Mouse (Mus musculus) embryonic fibroblast, embryonic 13.5 days (primary cell): Measurements from ENCODE around the gene Baz2b. TPM values are rescaled to one million over a fixed set of nuclear protein-coding genes. Genes with fewer than 3 reads are reported as not detected.
"Not testable (repeated sequence)": the region's sequence is repeated elsewhere in the genome, so short reads cannot be mapped to it uniquely, and the experiment has no call there.

Source experiments
- H3K27ac ChIP-seq: 2 replicates; pipeline ENCODE4 v1.5.1; 2012; ENCODE audit warnings: low read length, control low read depth, inconsistent platforms; ENCODE audit not compliant: insufficient read depth
- H3K4me1 ChIP-seq: 2 replicates; pipeline ENCODE4 v1.6.1; 2011; ENCODE audit warnings: low read length; ENCODE audit not compliant: control insufficient read depth, insufficient read depth
- H3K4me3 ChIP-seq: 2 replicates; pipeline ENCODE4 v1.5.1; 2011; ENCODE audit warnings: mild to moderate bottlenecking, control low read depth, low read length; ENCODE audit not compliant: insufficient read depth
- CTCF ChIP-seq: IDR thresholded peaks from 2 replicates; pipeline ENCODE4 v1.5.1; 2011; ENCODE audit warnings: mild to moderate bottlenecking, control low read depth, low read length, moderate library complexity, borderline replicate concordance; ENCODE audit not compliant: insufficient read depth
- POLR2A ChIP-seq: IDR thresholded peaks from 2 replicates; pipeline ENCODE4 v1.6.1; 2011; ENCODE audit warnings: low read depth, mild to moderate bottlenecking, control low read depth, low read length, moderate library complexity
- polyA plus RNA-seq: library from polyadenylated mRNA; stranded (reverse); fragments of >200 nt; gene quantifications from 2 replicates; pipeline ENCODE4 v1.2.4, GENCODE M21; 2011; ENCODE audit warnings: low read depth; ENCODE audit not compliant: missing spikeins, insufficient read length

The Baz2b gene
- polyA plus RNA-seq, 1 experiment, result 31.9 TPM

DNA sequence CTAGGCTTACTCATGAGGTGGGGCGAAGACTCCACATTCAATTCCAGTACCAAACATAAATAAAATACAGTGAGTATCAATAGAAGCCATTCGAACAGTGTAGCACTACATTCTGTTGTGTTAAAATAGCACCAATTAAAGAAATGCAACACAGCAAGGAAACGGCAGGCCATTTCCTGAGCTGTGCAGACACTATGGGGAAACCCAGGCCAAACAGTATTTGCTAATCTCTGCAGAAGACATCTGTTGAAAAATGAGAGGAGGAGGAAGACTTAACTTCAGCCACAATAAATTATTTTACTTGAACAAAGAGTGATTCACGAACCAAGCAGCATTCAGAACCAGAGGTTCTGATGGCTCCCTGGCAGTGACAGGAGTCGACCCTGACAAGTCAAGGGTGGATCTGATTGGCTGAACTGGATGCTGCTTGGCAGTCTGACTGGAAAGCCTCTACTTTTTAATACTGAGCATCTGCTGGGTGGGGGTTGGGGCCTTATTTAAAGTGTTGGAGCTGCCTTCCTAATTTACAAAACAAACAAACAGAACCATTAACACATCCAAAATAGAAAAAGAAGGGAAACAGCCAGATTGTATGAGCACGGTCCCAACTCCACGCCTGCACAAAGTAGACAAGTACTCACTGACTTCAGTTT is 126.5 kb downstream of the Baz2b start:
- TF ChIP-seq CTCF, result no peak
- no peak for TF ChIP-seq POLR2A
- Histone ChIP-seq H3K4me1 (peaks cover 3% of the 10 kb centered on the region; the same call in 1 of the 2 replicates), H3K4me3 (no peak overlapping the region), H3K27ac (no peak overlapping the region)

- H3K27ac ChIP-seq, result no peak overlapping the region
- no peak overlapping the region for H3K4me3 ChIP-seq
- TF ChIP-seq CTCF (no peak), POLR2A (no peak)
- peaks cover 4% of the 10 kb centered on the region; the same call in 1 of the 2 replicates for H3K4me1 ChIP-seq
Observed at GRCm38 (mm10) chr2:60082225-60082624, 127.4 kb downstream of the Baz2b start.

DNA sequence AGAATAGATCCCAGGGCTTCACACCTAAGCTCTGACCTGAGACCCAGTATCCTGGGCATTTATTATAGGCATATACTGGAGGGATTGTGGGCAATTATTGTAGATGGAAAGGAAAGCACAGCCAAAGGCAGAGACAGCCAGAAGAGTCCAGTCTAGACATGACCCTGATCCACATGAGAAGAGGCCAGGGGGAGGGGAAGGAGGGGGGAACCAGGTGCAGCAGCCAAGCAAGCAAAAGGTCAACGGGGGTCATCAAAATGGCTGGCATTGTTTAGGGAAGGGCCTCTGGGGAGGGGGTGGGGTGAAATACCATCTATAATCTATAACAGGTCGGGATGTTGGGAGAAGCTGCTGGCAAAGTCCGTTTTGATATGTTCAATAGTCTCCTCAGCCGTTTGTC is 128.8 kb downstream of the Baz2b start:
- H3K4me1 ChIP-seq, result peaks cover 5% of the 10 kb centered on the region; the same call in 1 of the 2 replicates
- TF ChIP-seq CTCF (no peak), POLR2A (no peak)

DNA sequence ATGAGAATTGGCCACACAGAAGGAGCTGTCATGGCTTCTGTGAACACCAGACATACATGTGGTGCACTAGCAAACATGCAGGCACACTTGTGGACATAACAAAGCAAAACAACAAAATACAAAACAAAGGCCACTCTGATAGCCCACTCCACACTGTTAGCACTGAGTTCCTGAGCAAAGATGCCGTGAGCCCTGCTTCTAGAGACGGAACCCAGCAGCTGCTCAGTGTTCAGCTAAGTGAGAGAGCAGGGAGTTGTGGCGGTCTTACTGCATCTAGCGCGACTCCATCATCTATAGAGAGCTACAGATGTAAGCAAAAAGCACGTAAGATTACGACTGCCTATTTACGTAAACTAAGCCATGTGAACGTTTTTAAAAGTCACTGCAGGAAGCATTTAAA is 132.0 kb downstream of the Baz2b start:
- TF ChIP-seq POLR2A, result no peak
- TF ChIP-seq CTCF, result no peak
- H3K27ac ChIP-seq, result no peak overlapping the region

More for the DNA sequence above, 128.8 kb downstream of the Baz2b start:
- H3K4me3 ChIP-seq, result no peak overlapping the region
- no peak overlapping the region for H3K27ac ChIP-seq

DNA sequence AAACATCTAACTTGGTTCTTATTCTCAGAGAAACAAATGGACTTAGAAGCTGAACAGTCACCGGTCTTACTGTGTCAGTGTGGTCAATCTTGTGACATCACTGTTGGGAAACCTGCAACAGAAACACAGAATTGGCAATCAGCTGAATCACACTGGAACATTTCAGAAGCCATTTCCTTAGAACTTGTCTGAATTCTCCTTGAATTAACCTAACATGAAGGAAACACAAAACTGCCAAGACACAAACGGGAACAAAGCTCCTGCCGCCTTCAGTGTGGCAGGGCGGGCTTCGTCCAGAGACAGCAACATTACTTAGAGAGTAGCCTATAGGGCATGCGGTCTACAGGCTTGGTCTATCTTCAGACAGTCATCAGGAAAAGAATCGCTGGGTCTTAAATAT is 132.8 kb downstream of the Baz2b start:
- Histone ChIP-seq H3K4me3 (no peak overlapping the region), H3K27ac (peak overlapping the region; percentile 55; the same call in 1 of the 2 replicates), H3K4me1 (peaks cover 5% of the 10 kb centered on the region; the same call in 1 of the 2 replicates)
- TF ChIP-seq POLR2A (no peak), CTCF (no peak)

More for the DNA sequence above, 132.0 kb downstream of the Baz2b start:
- Histone ChIP-seq H3K4me3 (no peak overlapping the region), H3K4me1 (peaks cover 5% of the 10 kb centered on the region; the same call in 1 of the 2 replicates)

- TF ChIP-seq POLR2A, result no peak
- no peak for TF ChIP-seq CTCF
- no peak overlapping the region for H3K4me3 ChIP-seq
Observed at GRCm38 (mm10) chr2:60076025-60076424, 133.6 kb downstream of the Baz2b start.

DNA sequence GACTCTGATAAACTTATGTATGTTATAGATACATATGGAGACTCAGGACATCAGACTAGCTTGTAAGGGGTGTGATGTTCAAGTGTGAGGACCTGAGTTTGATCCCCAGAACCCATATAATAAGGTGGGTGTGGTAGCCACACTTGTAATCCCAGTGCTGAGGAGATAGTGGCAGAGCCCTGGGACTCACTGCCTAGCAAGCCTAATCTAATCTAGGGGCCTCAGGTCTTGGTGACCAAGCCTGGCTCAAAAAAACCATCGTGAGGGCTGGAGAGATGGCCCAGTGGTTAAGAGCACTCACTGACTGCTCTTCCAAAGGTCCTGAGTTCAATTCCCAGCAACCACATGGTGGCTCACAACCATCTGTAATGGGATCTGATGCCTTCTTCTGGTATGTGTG is 135.8 kb downstream of the Baz2b start:
- H3K4me3 ChIP-seq, H3K4me1 ChIP-seq, H3K27ac ChIP-seq: not testable (repeated sequence)

More at GRCm38 (mm10) chr2:60076025-60076424, 133.6 kb downstream of the Baz2b start:
- H3K4me1 ChIP-seq, result peaks cover 5% of the 10 kb centered on the region; the same call in 1 of the 2 replicates
- H3K27ac ChIP-seq, result peak overlapping the region; percentile 22; the same call in 1 of the 2 replicates

DNA sequence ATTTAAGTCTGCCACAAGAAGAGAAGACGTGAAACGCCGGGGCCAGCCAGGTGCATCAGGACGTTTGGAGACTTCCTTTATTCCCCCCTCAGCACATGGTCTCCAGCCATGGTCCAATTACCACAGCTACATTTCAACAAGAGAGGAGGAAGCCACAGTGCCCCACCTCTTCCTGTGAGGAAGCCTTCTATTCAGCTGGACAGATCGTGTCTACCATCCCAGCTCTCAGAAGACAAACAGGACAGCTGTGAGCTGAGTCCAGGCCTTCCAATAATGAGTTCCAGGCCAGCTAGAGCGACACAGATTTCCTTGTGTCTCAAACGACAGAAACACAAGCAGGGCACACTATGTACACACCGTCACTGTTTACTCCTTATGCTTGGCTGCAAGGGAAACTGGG is 137.8 kb downstream of the Baz2b start:
- no peak overlapping the region for H3K4me3 ChIP-seq
- TF ChIP-seq POLR2A (no peak), CTCF (no peak)
- no peak overlapping the region for H3K27ac ChIP-seq
- H3K4me1 ChIP-seq, result peaks cover 2% of the 10 kb centered on the region; the same call in 1 of the 2 replicates

DNA sequence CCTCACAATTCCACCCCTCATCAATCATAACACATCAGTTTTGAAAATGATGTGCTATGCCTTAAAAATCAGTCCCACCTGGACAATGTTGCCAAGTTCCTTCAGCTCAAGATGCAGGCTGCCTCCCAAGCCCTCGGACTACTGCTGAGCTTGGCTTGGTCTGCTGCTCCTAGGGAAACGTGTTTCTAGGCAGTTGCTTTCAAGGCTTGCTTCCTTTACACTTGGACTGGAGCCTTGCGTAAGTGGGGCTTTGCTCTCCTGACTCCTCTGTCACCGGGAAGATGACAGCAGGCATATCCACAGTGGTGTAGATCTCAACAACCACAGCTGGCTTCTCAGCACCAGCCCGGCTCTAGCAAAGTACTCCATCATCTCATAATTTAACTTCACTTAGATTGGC is 138.7 kb downstream of the Baz2b start:
- no peaks in the 10 kb centered on the region for H3K4me1 ChIP-seq
- H3K27ac ChIP-seq, result no peak overlapping the region
- H3K4me3 ChIP-seq, result no peak overlapping the region
- TF ChIP-seq CTCF, result no peak
- no peak for TF ChIP-seq POLR2A

DNA sequence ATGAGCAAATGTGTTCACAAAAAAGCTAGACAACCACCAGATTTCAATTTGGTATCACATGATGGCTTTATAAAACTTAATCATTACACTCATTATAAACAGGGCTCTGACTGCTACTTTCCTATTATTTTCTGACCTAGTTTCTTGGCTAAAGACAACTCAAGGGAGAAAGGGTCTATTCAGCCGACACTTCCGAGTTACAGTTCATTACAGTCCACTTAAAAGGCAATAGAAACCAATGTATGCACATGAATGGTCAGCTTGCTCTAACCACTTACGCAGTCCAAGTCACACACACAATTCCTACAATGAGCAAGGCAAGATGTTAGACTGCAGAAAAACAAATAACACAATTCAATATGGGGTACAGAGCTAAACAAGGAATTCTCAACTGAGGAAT is 141.2 kb downstream of the Baz2b start:
- TF ChIP-seq POLR2A (no peak), CTCF (no peak)
- H3K4me1 ChIP-seq, result no peaks in the 10 kb centered on the region
- H3K4me3 ChIP-seq, result no peak overlapping the region
- H3K27ac ChIP-seq, result no peak overlapping the region
